Mouse (Mus musculus) limb, embryonic 10.5 days (tissue): Measurements from ENCODE around the gene Itga2. TPM values are rescaled to one million over a fixed set of nuclear protein-coding genes. Genes with fewer than 3 reads are reported as not detected.

ENCODE experiments used
- DNase-seq: peaks from one replicate; pipeline ENCODE4 v3.0.0-alpha.2; 2017; ENCODE audit warnings: low spot score
- H3K27ac ChIP-seq: fragments of 300-500 bp; sonication (generic); 2 replicates; pipeline ENCODE4 v1.5.1; 2016; ENCODE audit warnings: mild to moderate bottlenecking
- H3K27me3 ChIP-seq: fragments of 300-500 bp; sonication (generic); 2 replicates; pipeline ENCODE4 v1.6.1; 2016; ENCODE audit warnings: low read depth, mild to moderate bottlenecking; ENCODE audit not compliant: poor library complexity, severe bottlenecking
- H3K36me3 ChIP-seq: fragments of 300-500 bp; sonication (generic); 2 replicates; pipeline ENCODE4 v1.6.1; 2016; ENCODE audit warnings: mild to moderate bottlenecking, moderate library complexity
- H3K4me1 ChIP-seq: fragments of 300-500 bp; sonication (generic); 2 replicates; pipeline ENCODE4 v1.6.1; 2016
- H3K4me3 ChIP-seq: fragments of 300-500 bp; sonication (generic); 2 replicates; pipeline ENCODE4 v1.5.1; 2016; ENCODE audit warnings: mild to moderate bottlenecking, moderate library complexity
- H3K9me3 ChIP-seq: fragments of 300-500 bp; sonication (generic); replicated peaks from 2 replicates; pipeline ENCODE4 v1.6.1; 2016; ENCODE audit warnings: mild to moderate bottlenecking
- WGBS: fragments of 180-500 bp; shearing (Covaris S2); methylation state at CpG from one replicate; pipeline ENCODE4 v1.1.7; 2016; 5-methylcytosine and 5-hydroxymethylcytosine counted together
- polyA plus RNA-seq: library from polyadenylated mRNA; unstranded; fragments of >200 nt; fragmentation: Nextera tagmentation; extraction: Ambion mirVana; gene quantifications from 2 replicates; pipeline ENCODE4 v1.2.1, GENCODE M21; 2016

Gene Itga2
- polyA plus RNA-seq, 1 experiment from 2014 or later = 0.71 TPM

GRCm38 (mm10) chr13:114856269-114856627 is 75.7 kb downstream of the Itga2 start:
- H3K4me3 ChIP-seq = no peak overlapping the region
- H3K27ac ChIP-seq = no peak overlapping the region
- no peaks in the 10 kb centered on the region for H3K36me3 ChIP-seq
- H3K4me1 ChIP-seq = no peaks in the 10 kb centered on the region; the same call in 1 of the 2 replicates
- 54% methylated on average over 7 of the region's 7 CpGs for WGBS
- no peaks in the 10 kb centered on the region for H3K9me3 ChIP-seq
- DNase-seq = no peak
- no peaks in the 10 kb centered on the region for H3K27me3 ChIP-seq

- H3K36me3 ChIP-seq = no peaks in the 10 kb centered on the region
- no peaks in the 10 kb centered on the region for H3K27me3 ChIP-seq
- no peak overlapping the region for H3K4me3 ChIP-seq
- DNase-seq = peak; percentile 35
- no peaks in the 10 kb centered on the region; the same call in 1 of the 2 replicates for H3K4me1 ChIP-seq
- 34% methylated on average over 15 of the region's 15 CpGs for WGBS
- H3K27ac ChIP-seq = no peak overlapping the region
- H3K9me3 ChIP-seq = no peaks in the 10 kb centered on the region
These were observed 76.2 kb downstream of the Itga2 start for GRCm38 (mm10) chr13:114855573-114856268.

DNA sequence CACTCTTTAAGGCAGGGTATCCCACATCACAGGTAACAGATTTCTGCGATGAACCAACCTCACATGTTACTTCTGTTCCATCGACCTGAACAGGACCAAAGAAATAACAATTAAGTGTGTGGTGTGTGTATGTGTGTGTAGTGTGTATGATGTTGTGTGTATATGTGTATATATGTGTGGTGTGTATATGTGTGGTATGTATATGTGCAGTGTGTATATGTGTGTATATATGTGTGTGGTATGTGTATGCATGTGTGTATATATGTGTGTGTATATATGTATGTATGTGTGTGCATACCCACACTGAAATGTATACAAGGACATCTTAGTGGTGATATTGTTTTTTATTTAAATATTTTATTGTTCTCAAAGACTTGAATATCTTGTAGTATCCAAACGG is 77.5 kb downstream of the Itga2 start:
- Histone ChIP-seq H3K27ac (no peak overlapping the region), H3K9me3 (no peaks in the 10 kb centered on the region), H3K36me3 (no peaks in the 10 kb centered on the region), H3K27me3 (no peaks in the 10 kb centered on the region), H3K4me1 (no peaks in the 10 kb centered on the region; the same call in 1 of the 2 replicates), H3K4me3 (no peak overlapping the region)
- DNase-seq = no peak
- WGBS = 91% methylated on average over 3 of the region's 3 CpGs

DNA sequence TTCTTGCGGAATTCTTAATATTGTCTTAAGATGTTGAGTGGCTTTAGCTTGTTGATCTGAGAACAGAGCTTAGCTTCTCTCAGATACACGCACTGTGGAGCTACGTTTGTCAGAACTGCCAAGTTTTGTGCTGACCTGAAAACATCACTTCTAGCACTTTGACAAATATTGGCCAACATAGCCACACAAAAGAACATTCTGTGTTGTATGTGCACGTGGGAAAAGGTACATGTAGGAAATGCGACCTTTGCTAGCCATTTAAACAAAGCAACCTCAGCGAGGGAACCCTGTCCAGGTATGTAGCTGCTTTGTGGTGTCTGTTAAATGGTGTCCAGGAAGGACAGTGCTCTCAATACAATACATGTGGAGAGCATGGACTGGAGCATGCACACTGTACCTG is 77.9 kb downstream of the Itga2 start:
- Histone ChIP-seq H3K4me1 (no peaks in the 10 kb centered on the region; the same call in 1 of the 2 replicates), H3K36me3 (no peaks in the 10 kb centered on the region), H3K27me3 (no peaks in the 10 kb centered on the region), H3K27ac (no peak overlapping the region), H3K4me3 (no peak overlapping the region), H3K9me3 (no peaks in the 10 kb centered on the region)
- WGBS = 94% methylated on average over 6 of the region's 6 CpGs
- DNase-seq = no peak

DNA sequence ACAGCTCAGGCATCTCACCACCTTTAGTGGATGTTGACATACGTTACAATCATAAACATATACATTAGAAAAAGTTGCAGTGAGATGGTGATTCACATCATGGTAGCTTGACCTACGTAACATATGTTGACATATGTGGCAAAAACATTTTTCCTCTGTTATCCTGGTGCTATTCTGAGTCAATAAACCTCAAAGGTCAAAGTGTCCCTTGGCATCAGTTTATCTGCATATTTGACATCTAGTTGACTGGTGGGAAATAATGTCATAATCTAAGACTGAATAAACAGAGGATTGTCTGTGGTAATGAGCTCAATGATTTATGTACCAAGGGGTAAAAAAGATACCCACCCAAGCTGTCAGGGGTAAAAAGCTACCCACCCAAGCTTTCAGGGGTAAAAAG is 78.7 kb downstream of the Itga2 start:
- no peaks in the 10 kb centered on the region; the same call in 1 of the 2 replicates for H3K4me1 ChIP-seq
- H3K36me3 ChIP-seq = no peaks in the 10 kb centered on the region
- no peak for DNase-seq
- H3K27me3 ChIP-seq = no peaks in the 10 kb centered on the region
- H3K4me3 ChIP-seq = no peak overlapping the region
- no peaks in the 10 kb centered on the region for H3K9me3 ChIP-seq
- 91% methylated on average over 2 of the region's 2 CpGs for WGBS
- H3K27ac ChIP-seq = no peak overlapping the region

- H3K9me3 ChIP-seq = no peaks in the 10 kb centered on the region
- no peaks in the 10 kb centered on the region for H3K27me3 ChIP-seq
- no peak for DNase-seq
- H3K4me1 ChIP-seq = no peaks in the 10 kb centered on the region; the same call in 1 of the 2 replicates
- 87% methylated on average over 6 of the region's 6 CpGs for WGBS
- H3K4me3 ChIP-seq = no peak overlapping the region
- H3K36me3 ChIP-seq = no peaks in the 10 kb centered on the region
- no peak overlapping the region for H3K27ac ChIP-seq
These were observed 79.4 kb downstream of the Itga2 start for GRCm38 (mm10) chr13:114852264-114853111.

DNA sequence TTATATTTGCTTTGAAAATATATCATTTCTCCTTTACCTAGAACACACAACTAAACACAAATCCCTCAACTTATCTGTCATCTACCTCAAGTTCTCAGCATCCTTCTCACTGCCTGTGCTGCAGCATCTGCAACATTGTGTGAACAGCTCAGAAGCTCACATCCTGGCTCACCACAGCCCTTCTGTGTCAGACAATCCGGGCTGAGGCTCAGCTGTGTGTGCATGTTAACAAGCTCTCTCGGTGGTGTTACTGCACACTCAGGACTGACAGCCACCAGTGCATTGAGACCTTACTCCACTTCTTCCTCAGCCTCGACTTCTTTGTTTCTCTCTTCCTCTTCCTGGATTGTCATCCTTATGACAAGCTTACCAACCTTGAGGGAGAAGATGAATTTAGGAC is 83.0 kb downstream of the Itga2 start:
- Histone ChIP-seq H3K27me3 (no peaks in the 10 kb centered on the region), H3K4me1 (no peaks in the 10 kb centered on the region), H3K36me3 (no peaks in the 10 kb centered on the region), H3K9me3 (no peaks in the 10 kb centered on the region), H3K4me3 (no peak overlapping the region), H3K27ac (no peak overlapping the region)
- DNase-seq = no peak
- WGBS = 77% methylated on average over 3 of the region's 3 CpGs

- Histone ChIP-seq H3K36me3 (no peaks in the 10 kb centered on the region), H3K4me3 (no peak overlapping the region), H3K4me1 (no peaks in the 10 kb centered on the region), H3K9me3 (no peaks in the 10 kb centered on the region), H3K27ac (no peak overlapping the region), H3K27me3 (no peaks in the 10 kb centered on the region)
- WGBS = 93% methylated on average over 6 of the region's 6 CpGs
- no peak for DNase-seq
These were observed 86.1 kb downstream of the Itga2 start for GRCm38 (mm10) chr13:114845804-114846203.

DNA sequence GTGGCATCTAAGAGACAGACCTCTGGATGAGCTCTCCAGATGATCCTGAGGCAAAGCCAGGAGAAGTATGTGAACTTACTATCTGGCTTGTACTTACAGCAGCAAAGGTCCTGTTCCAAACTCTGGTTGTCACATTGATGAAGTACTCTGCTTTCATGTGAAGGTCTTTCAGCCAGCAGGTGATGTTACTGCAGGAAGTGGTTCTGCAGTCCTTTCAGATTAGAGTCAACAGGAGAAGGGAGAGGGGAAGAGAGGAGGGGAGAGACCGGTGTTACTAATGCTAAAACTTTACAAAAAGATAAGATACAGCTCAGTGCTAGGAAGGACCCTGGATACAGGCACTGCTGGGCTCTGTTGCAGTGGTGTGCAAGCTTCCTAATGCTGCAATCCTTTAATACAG is 88.6 kb downstream of the Itga2 start:
- H3K9me3 ChIP-seq = no peaks in the 10 kb centered on the region
- 69% methylated on average over 1 of the region's 1 CpGs for WGBS

DNA sequence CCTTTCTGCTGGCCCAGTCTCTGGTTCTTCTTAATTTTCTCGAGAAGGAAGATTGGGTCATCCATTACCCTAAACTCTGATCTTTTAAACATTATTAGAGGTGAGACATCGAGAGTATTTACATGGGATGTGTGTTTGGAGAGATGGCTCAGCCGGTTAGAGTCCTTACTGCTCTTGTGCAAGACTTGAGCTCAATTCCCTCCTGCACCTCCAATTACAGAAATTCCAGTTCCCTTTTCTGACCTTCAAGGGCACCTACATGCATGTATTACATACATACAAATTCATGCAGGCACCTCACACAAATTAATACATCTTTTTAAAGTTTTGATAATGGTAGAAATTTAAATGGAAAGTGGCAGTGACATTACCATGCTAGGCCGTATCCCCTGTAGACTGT is 91.4 kb downstream of the Itga2 start:
- Histone ChIP-seq H3K36me3 (no peaks in the 10 kb centered on the region), H3K27me3 (no peaks in the 10 kb centered on the region), H3K9me3 (no peaks in the 10 kb centered on the region), H3K4me1 (no peaks in the 10 kb centered on the region; the same call in 1 of the 2 replicates), H3K4me3 (no peak overlapping the region), H3K27ac (no peak overlapping the region)
- DNase-seq = no peak
- 89% methylated on average over 4 of the region's 4 CpGs for WGBS

More for the DNA sequence above, 88.6 kb downstream of the Itga2 start:
- Histone ChIP-seq H3K4me3 (no peak overlapping the region), H3K4me1 (no peaks in the 10 kb centered on the region; the same call in 1 of the 2 replicates), H3K27ac (no peak overlapping the region), H3K27me3 (no peaks in the 10 kb centered on the region), H3K36me3 (no peaks in the 10 kb centered on the region)
- DNase-seq = no peak

DNA sequence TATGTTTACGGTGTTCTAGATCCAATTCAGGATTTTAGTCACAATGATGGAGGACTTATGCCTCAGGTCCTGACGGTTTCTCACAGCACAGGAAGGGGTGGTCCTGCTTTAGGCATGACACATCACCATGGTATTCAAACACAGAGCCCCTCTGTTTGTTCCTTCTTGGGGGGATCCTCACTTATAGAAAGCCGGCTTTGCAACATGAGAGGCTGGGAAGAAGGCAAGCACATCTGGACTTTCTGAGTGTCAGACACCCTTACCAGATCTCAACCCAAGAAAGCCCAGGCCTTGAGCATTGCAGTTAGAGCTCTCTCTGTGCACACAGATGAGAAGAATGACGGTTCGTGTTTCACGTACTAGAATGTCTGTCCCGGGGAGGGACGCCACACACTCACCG is 92.8 kb downstream of the Itga2 start:
- DNase-seq = no peak
- Histone ChIP-seq H3K9me3 (no peaks in the 10 kb centered on the region), H3K27me3 (no peaks in the 10 kb centered on the region), H3K36me3 (no peaks in the 10 kb centered on the region), H3K27ac (no peak overlapping the region), H3K4me1 (no peaks in the 10 kb centered on the region; the same call in 1 of the 2 replicates), H3K4me3 (no peak overlapping the region)
- 79% methylated on average over 9 of the region's 9 CpGs for WGBS

GRCm38 (mm10) chr13:114838535-114838990 is 93.3 kb downstream of the Itga2 start:
- Histone ChIP-seq H3K9me3 (no peaks in the 10 kb centered on the region), H3K4me3 (no peak overlapping the region), H3K27me3 (no peaks in the 10 kb centered on the region), H3K27ac (peak overlapping the region; percentile 34; the same call in 1 of the 2 replicates), H3K4me1 (no peaks in the 10 kb centered on the region; the same call in 1 of the 2 replicates), H3K36me3 (no peaks in the 10 kb centered on the region)
- 87% methylated on average over 5 of the region's 5 CpGs for WGBS
- no peak for DNase-seq

DNA sequence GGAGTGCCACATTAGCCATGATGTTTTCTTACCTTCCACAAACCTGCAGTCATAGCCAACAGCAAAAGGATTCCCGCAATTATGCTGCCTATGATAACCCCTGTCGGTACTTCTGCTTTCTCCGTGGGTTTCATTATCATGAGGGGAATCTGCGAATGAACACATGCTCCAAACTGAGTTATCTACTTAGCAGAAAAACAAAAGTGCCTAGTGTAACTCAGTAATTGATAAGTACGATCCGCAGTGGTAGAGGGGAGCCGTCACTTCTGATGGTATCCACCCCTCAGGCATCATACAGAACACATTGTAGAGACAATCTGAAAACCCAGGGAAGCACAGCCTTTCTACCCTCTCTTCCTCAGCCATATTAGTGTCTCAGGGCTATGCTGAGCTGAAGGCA is 94.8 kb downstream of the Itga2 start:
- no peak overlapping the region for H3K27ac ChIP-seq
- no peaks in the 10 kb centered on the region for H3K9me3 ChIP-seq
- DNase-seq = no peak
- H3K4me3 ChIP-seq = no peak overlapping the region
- 90% methylated on average over 7 of the region's 7 CpGs for WGBS
- no peaks in the 10 kb centered on the region; the same call in 1 of the 2 replicates for H3K4me1 ChIP-seq
- no peaks in the 10 kb centered on the region for H3K36me3 ChIP-seq
- no peaks in the 10 kb centered on the region for H3K27me3 ChIP-seq
